In the genomic region with DNA sequence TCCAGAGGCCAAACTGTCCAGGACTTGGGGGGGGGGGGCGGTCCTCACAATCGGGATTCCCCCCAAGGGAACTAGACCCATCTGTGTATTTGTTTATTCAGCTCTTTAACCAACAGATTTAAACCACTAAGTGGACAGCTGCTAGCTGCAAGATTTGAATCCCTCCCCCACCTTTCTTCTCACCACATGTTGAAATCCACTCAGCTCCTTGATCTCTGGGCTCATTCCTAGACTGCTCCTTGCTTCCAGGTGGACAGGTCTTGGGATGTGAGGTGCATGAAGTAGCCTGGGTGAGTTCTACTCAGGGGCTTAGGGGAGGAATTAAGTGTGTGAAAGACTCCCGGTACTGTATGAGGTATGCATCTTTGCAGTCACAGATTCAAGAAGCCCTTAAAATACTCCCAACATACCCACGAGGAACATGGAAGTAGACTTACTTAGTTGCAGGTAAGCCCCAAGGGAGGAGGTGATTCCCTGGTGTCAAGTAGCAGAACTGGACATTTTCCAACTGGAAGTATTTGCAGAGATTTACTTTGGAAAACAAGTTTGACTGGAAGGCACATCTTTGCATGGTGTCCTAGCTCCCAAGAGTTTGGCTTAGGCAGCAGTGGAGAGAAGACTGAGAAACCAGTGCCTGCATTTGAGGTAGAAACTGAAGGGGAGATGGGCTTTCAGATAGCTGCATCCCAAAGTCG, we compare ENCODE assay signal across 11 mouse cellular contexts. TPM values are rescaled to one million over a fixed set of nuclear protein-coding genes. Genes with fewer than 3 reads are reported as not detected.
DNase-seq lines count a peak whose midpoint lies in the region; ATAC-seq and TF ChIP-seq lines count a peak whose summit lies in the region.
"Had no signal": no experiment of that assay in that cellular context is flagged by ENCODE, and none has a peak within 500 bp of the region (broad histone marks: within the 10 kb centered on the region; RNA-seq: fewer than 3 reads in every experiment).

No protein-coding gene starts in this region.

- no peaks in the 10 kb centered on the region for H3K36me3 ChIP-seq in hindbrain, embryonic 13.5 days
- no peaks in the 10 kb centered on the region for H3K36me3 ChIP-seq in midbrain, embryonic 10.5 days

- peaks cover 39% of the 10 kb centered on the region for H3K27me3 ChIP-seq in hindbrain, embryonic 13.5 days
- H3K27me3 ChIP-seq in midbrain, embryonic 10.5 days (ENCODE audit: low read depth, poor library complexity, severe bottlenecking), result peaks cover 18% of the 10 kb centered on the region

- H3K27ac ChIP-seq in hindbrain, embryonic 13.5 days, result no peak overlapping the region
- no peak overlapping the region for H3K27ac ChIP-seq in midbrain, embryonic 10.5 days (replicated peaks)

- no peak for ATAC-seq in hindbrain, embryonic 13.5 days (ENCODE audit: low FRiP score)

- H3K4me2 ChIP-seq in hindbrain, embryonic 13.5 days, result peak overlapping the region; percentile 97

- no peak overlapping the region for H3K9ac ChIP-seq in hindbrain, embryonic 13.5 days

- no peaks in the 10 kb centered on the region for H3K9me3 ChIP-seq in hindbrain, embryonic 13.5 days
- H3K9me3 ChIP-seq in midbrain, embryonic 10.5 days (replicated peaks), result no peaks in the 10 kb centered on the region

- no peak for TF ChIP-seq POLR2A in lung, adult 2 months (IDR thresholded peaks at IDR 0.05; ENCODE audit: borderline replicate concordance, extremely low read depth, low read depth, low read length)

- 21% methylated on average over 5 of the region's 5 CpGs for WGBS in lung, adult 2 months
- WGBS in hindbrain, embryonic 13.5 days, result 50% methylated on average over 5 of the region's 5 CpGs
- 37% methylated on average over 5 of the region's 5 CpGs for WGBS in midbrain, embryonic 10.5 days

- no peak overlapping the region for H3K4me3 ChIP-seq in lung, adult 2 months (replicated peaks; ENCODE audit: extremely low read depth, low read depth, low read length)
- H3K4me3 ChIP-seq in hindbrain, embryonic 13.5 days, result no peak overlapping the region
- H3K4me3 ChIP-seq in midbrain, embryonic 10.5 days, result peak overlapping the region; percentile 83
- H3K4me3 ChIP-seq: erythroblast, embryonic 14.5 days had no signal

- peak; percentile 9 for DNase-seq in lung, adult 2 months
- DNase-seq in lung, postnatal 10 days, result no peak
- no peak for DNase-seq in midbrain, embryonic 10.5 days (ENCODE audit: low spot score)
- DNase-seq in frontal cortex, postnatal 14 days (ENCODE audit: low spot score in 2 of 2), result no peak
- no peak for DNase-seq in left cerebral cortex, adult 18-20 months (ENCODE audit: low spot score in 2 of 2)
- no peak for DNase-seq in c-Kit-positive CD71-positive TER-119-positive erythroid progenitor cells, embryonic 14.5 days (ENCODE audit: low spot score)
- no peak for DNase-seq in gastrocnemius, postnatal 25 days
- DNase-seq: kidney, adult 2 months; right cerebral cortex, postnatal 4 days had no signal

- peaks cover 4% of the 10 kb centered on the region; the same call in 1 of the 2 replicates for H3K4me1 ChIP-seq in lung, adult 2 months (ENCODE audit: control insufficient read depth, insufficient read depth, low read length)
- peaks cover 34% of the 10 kb centered on the region for H3K4me1 ChIP-seq in hindbrain, embryonic 13.5 days (replicated peaks)
- H3K4me1 ChIP-seq in midbrain, embryonic 10.5 days, result peaks cover 43% of the 10 kb centered on the region

- no peak for TF ChIP-seq CTCF in lung, adult 2 months (IDR thresholded peaks at IDR 0.05; ENCODE audit: insufficient read depth, low read length)

RNA-seq across cellular contexts. Expression of a gene that starts 2.3 kb away (rescaled TPM):
- 5.2 and 5.8 TPM in 2 replicates for polyA plus RNA-seq in lung, adult 2 months (2012; rRNA removed)
- 43.2 and 52.2 TPM in 2 replicates for polyA plus RNA-seq in hindbrain, embryonic 13.5 days (2015; fragmentation: Nextera tagmentation; extraction: Ambion mirVana)
- polyA plus RNA-seq in midbrain, embryonic 10.5 days (2016; fragmentation: Nextera tagmentation; extraction: Ambion mirVana), result 35.9 and 45.1 TPM in 2 replicates
- total RNA-seq in left cerebral cortex, adult 18-20 months (2021), result 10 to 100 TPM in 1 of 2 experiments, 1 to 10 TPM in 1; 9.9 to 15.2 TPM
- 1 to 10 TPM; 1.0 to 1.6 TPM for total RNA-seq in gastrocnemius, postnatal 25 days (2021)
